Comparison of ENCODE assay signal across 13 mouse cellular contexts in the genomic region with DNA sequence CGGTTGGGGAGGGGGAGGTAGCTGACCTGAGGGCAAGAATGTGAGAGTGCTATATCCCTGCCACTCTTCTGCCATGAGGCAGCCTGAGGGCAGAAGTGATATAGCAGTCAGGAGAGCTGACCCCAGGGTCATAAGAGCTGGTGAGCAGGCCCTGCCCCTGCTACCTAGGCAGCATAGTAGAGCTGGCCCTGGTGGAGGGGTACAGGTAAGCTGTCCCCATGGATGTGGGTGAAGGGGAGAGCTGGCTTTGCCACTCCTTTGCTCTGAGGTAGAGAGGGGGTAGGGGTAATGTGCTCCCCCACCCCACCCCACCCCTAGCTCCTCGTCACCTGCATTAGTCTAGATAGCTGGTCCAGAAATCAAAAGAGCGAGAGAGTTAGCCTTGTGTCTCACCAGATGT.
"Had no signal": no experiment of that assay in that cellular context is flagged by ENCODE, and none has a peak within 500 bp of the region (broad histone marks: within the 10 kb centered on the region; RNA-seq: fewer than 3 reads in every experiment).

No protein-coding gene starts in this region.

- H3K4me3 ChIP-seq: left cerebral cortex, adult 2 months; liver, embryonic 13.5 days; lung, embryonic 15.5 days; megakaryocyte, embryonic 14.5 days; midbrain, embryonic 15.5 days had no signal

- H3K27ac ChIP-seq: left cerebral cortex, adult 2 months; liver, embryonic 13.5 days; lung, embryonic 15.5 days; macrophage; midbrain, embryonic 15.5 days had no signal

- H3K27me3 ChIP-seq: liver, embryonic 13.5 days; lung, embryonic 15.5 days; megakaryocyte, embryonic 14.5 days; midbrain, embryonic 15.5 days had no signal

- ATAC-seq: liver, postnatal 0 days; midbrain, embryonic 15.5 days had no signal

- H3K36me3 ChIP-seq: liver, embryonic 13.5 days; lung, embryonic 15.5 days; midbrain, embryonic 15.5 days had no signal

- DNase-seq: kidney, adult 8-10 months; kidney, postnatal 25 days; liver; liver, embryonic 13.5 days; liver, postnatal 0 days; lung, postnatal 14 days; right cerebral cortex, postnatal 14 days; thymus, postnatal 4 days had no signal

- H3K9me3 ChIP-seq: liver, embryonic 13.5 days; lung, embryonic 15.5 days; midbrain, embryonic 15.5 days had no signal

- H3K9ac ChIP-seq: liver, embryonic 13.5 days; liver, postnatal 0 days; lung, embryonic 15.5 days; midbrain, embryonic 15.5 days had no signal

- H3K4me2 ChIP-seq: liver, embryonic 13.5 days; lung, embryonic 15.5 days; midbrain, embryonic 15.5 days had no signal

- H3K4me1 ChIP-seq: liver, embryonic 13.5 days; lung, embryonic 15.5 days; megakaryocyte, embryonic 14.5 days; midbrain, embryonic 15.5 days had no signal
